Mouse (Mus musculus): Measurements from ENCODE around the gene Ano6. TPM values are rescaled to one million over a fixed set of nuclear protein-coding genes. Genes with fewer than 3 reads are reported as not detected.

Ano6 gene
- total RNA-seq, 2 experiments from 2014 or later = 20.6 to 27.4 TPM

DNA sequence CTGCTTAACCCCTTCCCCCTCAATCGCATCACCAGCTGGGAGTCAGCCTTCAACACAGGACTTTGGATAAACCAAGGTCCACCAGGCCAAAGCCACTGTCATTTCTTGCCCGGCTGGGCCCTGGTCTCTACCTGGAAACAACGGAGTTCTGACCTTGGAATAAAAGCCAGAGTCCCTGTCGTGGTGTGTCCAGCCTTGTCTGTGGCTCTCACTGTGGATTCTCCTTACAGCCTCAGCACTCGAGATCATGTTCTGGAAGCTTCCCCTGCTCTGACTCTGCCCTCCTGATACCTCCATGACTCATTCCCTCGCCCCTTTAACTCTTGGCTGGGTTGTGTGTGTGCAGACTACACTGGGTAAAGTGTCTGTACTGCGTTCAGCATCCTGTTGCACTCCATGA lies 180.0 kb downstream of the Ano6 start:
- no peak for DNase-seq (ENCODE audit: low spot score in 2 of 2)

DNA sequence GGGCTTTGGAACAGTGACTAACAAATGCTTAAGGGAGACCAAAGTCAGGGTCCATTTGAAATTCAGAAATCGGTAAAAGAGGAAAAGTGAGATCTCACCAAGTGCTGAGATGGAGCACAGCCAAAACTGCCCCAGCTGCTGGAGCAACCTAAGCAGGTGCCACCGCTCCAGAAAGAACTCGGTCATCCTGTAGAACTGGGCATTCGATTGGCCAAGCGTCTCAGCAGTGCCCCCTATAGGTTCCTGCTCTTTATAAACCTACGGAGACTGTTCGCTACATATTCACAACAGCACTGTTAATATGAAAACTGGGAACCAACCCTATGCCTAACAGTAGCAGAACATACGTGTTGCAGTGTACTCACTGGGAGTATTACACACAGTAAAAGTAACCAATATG lies 180.7 kb downstream of the Ano6 start:
- DNase-seq (ENCODE audit: low spot score in 2 of 2) = no peak

DNA sequence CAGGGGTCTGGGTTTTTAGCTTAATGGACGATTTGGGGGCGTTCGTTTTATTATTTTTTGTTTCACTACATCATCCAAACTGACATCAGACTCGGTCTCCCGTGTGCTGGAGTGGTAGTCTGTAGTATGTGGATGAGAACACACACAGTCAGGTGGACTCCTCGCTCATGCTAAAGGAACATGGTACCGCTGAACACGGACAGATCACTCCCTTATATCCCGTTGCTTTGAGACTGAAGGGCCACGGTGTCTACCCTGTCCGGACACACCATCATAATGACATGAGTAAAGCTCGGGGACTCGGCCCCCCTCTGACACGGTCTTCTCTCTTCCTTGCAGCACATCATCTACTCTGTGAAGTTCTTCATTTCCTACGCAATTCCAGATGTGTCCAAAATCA lies 181.5 kb downstream of the Ano6 start:
- DNase-seq (ENCODE audit: low spot score in 2 of 2) = no peak

DNA sequence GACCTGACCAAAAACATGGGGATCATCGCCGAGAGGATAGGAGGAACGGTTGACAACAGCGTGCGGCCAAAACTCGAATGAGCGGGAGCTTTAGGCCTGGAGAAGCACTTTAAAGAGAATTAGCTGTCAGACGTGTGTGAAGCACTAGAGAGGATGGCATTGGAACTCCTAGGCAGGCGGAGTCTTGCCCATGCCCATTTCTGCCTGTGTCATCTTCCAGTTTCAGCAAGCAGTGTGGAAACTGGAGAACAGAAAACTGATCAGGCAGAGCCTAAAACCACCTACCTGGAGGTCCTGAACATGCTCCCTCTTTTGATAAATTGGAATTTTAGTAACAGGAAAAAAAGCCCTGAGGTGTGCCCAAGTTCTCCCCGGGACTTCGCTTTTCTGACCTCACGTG lies 182.0 kb downstream of the Ano6 start:
- no peak for DNase-seq (ENCODE audit: low spot score in 2 of 2)

- DNase-seq (ENCODE audit: low spot score in 2 of 2) = no peak
Measured at GRCm38 (mm10) chr15:95974021-95974597, 183.5 kb downstream of the Ano6 start.

DNA sequence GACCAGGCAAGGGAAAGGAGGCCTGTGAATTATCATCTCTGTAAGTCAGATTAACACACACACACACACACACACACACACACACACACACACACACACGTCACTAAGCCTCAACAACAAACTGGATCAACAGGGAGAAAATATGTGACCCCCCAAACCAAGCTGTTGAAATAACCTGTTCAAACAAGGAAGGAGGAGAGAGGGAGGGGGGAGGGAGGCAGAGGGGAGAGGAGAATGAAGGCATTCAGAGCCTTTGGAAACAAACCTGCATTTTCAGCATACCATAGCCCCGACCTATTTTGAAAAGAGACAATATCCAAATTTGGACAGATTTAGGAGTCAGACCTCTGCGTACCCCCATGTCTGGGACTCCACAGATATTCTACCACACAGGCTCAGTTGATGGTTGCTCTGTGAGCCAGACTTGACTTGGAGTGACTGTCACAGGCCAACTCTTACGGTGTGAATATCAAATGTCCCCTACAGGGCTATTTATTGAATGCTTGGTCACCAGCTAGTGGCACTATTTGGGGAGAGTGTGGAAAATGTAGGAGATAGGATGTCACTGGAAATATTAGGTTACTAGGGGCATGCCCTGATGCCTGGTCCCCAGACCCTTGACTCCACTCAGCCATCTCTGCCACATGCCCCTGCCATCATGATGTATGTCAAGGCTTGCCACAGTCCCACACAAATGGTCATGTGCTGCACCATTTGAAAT lies 185.7 kb downstream of the Ano6 start:
- no peak for DNase-seq (ENCODE audit: low spot score in 2 of 2)

- DNase-seq (ENCODE audit: low spot score in 2 of 2) = no peak
Measured at GRCm38 (mm10) chr15:95977169-95977938, 186.7 kb downstream of the Ano6 start.

DNA sequence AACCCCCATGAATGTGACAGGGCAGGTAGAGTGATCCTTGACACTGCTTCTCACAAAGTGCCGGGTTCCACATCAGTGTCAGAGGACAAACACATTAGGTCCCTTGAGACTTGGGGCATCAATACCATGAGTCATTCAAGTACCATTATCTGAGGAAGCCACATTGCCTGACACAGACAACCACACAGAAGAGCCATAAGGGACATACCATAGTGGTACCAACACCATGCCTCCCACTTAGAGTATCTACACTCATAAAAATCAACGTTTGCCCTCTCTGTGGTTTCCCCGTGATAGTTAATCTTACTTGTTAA lies 187.3 kb downstream of the Ano6 start:
- no peak for DNase-seq (ENCODE audit: low spot score in 2 of 2)

DNA sequence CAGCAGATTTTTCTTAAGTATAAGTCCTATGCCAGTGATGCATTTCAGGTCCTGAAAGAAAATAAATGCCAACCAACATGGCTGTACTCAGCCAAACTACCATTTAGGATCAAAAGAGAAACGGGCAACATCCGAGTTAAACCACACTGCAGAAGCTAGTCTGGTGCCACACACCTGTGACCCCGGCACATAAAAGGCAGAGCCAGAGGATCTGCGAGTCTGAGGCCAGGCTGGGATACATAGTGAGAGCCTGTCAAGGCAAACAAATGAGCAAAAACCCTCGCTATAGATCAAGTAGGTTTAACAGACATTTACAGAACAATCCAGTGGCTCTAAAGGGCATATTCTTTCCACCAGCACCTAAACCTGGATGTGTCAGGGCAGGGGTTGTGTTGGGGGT lies 190.0 kb downstream of the Ano6 start:
- DNase-seq (ENCODE audit: low spot score in 2 of 2) = no peak

DNA sequence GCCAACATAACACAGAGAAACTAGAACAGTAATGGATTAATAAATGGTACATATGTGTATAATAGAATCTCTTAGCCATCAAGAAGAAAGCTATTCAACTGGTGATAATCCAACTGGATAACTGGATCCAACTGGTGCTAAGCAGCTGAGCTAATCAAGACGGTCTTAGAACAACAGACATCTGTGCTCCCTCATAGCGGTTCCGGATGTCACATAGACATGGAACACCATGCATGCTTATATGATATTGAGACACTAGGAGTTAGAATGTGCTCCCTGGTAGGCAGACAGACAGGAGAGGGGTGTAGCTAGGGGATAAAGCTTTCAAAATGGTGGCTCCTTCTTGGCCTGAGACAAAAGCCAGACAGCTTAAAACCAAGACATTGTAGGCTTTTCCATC lies 197.3 kb downstream of the Ano6 start:
- DNase-seq (ENCODE audit: low spot score in 2 of 2) = no peak

GRCm38 (mm10) chr15:95989496-95990124 lies 199.0 kb downstream of the Ano6 start:
- no peak for DNase-seq (ENCODE audit: low spot score in 2 of 2)

DNA sequence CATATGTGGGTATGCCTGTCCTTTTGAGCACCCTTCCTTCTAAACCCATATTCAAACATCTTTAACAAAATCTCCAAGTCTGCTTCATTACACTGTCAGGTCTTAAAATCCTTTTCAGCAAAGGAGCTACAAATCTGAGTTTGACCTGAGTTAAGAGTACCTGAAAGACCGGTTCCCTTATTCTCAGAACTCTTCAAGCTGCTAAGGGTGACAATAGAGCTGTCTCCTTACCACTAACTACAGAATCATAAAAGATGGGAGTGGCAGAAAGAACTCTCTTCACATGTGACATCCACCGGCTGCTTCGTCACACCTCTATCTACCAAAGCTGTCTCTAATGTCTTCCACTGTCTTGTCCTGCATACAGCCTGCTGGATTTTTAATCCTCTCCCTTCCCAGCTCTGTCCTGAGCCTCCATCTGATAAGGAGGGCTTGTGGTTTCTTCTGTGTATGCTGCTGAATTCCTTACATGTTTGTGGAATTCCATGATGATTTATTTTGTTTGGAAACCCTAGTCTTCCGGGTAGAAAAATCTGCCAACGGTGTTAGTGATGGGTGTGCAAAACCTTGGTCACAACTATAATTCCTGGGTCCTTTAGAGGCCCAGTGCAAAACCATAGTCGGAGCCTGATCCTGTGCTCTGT lies 212.4 kb downstream of the Ano6 start:
- DNase-seq (ENCODE audit: low spot score in 2 of 2) = no peak

- DNase-seq (ENCODE audit: low spot score in 2 of 2) = no peak
Measured at GRCm38 (mm10) chr15:96011640-96012390, 221.2 kb downstream of the Ano6 start.

- DNase-seq (ENCODE audit: low spot score in 2 of 2) = peak; percentile 5 to 7
Measured at GRCm38 (mm10) chr15:96012391-96012775, 221.7 kb downstream of the Ano6 start.

GRCm38 (mm10) chr15:96014501-96014900 lies 223.9 kb downstream of the Ano6 start:
- no peak for DNase-seq (ENCODE audit: low spot score in 2 of 2)

GRCm38 (mm10) chr15:96020465-96020864 lies 229.8 kb downstream of the Ano6 start:
- no peak for DNase-seq (ENCODE audit: low spot score in 2 of 2)

DNA sequence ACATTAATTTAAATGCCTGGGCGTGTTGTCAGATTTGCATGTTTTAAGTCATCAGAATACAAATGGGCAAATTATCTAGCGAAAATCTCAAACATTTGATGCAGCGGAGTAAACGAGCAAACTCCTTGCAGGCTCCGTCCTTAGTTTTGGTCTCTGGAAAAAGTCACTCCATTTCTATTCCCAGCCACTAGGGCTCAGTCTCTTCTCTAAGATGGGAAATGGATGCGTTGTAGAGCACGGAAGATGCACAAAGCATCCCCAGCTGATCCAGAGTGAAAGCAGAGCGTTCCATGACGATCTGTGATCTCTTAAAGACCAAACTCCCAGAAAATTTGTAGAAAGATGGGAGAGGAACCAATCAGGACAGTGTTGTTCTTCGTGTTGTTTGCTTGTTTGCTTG lies 230.9 kb downstream of the Ano6 start:
- DNase-seq (ENCODE audit: low spot score in 2 of 2) = peak; percentile 1 to 40

Data from layer of hippocampus, adult 18-20 months (tissue).